Mouse (Mus musculus) thymus, postnatal 4 days (tissue): ENCODE data around the gene Klk10.

Source experiments
- DNase-seq: peaks from one replicate; pipeline ENCODE4 v3.0.0; 2021

Klk10 gene

GRCm38 (mm10) chr7:43780746-43781145 lies at the start of gene Klk10:
Klk10 (plus strand) TSS chr7:43781035.
- no peak for DNase-seq

GRCm38 (mm10) chr7:43747788-43748187 lies 33.0 kb upstream of the Klk10 start:
- DNase-seq: no peak

GRCm38 (mm10) chr7:43752806-43753205 lies 28.0 kb upstream of the Klk10 start:
- DNase-seq: no peak

- DNase-seq: no peak
Observed at GRCm38 (mm10) chr7:43766484-43766883, 14.4 kb upstream of the Klk10 start.

- DNase-seq: no peak
Observed at GRCm38 (mm10) chr7:43768597-43768996, 12.2 kb upstream of the Klk10 start, which contains the start of gene Klk12. Klk12 (plus strand) TSS chr7:43768897.

GRCm38 (mm10) chr7:43769636-43770035 lies 11.2 kb upstream of the Klk10 start:
- no peak for DNase-seq

GRCm38 (mm10) chr7:43770701-43771100 lies 10.1 kb upstream of the Klk10 start:
- no peak for DNase-seq

GRCm38 (mm10) chr7:43771916-43772315 lies 8.9 kb upstream of the Klk10 start:
- DNase-seq: no peak

- DNase-seq: no peak
Observed at GRCm38 (mm10) chr7:43772901-43773300, 7.9 kb upstream of the Klk10 start.

GRCm38 (mm10) chr7:43774364-43774763 lies 6.5 kb upstream of the Klk10 start, which contains the start of gene Klk11:
Klk11 (plus strand) TSS chr7:43774604.
- no peak for DNase-seq

GRCm38 (mm10) chr7:43774802-43775201 lies 6.0 kb upstream of the Klk10 start:
- no peak for DNase-seq

- no peak for DNase-seq
Observed at GRCm38 (mm10) chr7:43775311-43776057, 5.4 kb upstream of the Klk10 start.

- DNase-seq: no peak
Observed at GRCm38 (mm10) chr7:43776506-43776905, 4.3 kb upstream of the Klk10 start.

GRCm38 (mm10) chr7:43777423-43777822 lies 3.4 kb upstream of the Klk10 start:
- DNase-seq: no peak

GRCm38 (mm10) chr7:43778176-43778970 lies 2.5 kb upstream of the Klk10 start:
- no peak for DNase-seq

GRCm38 (mm10) chr7:43780241-43780640 lies 594 bp upstream of the Klk10 start:
- DNase-seq: no peak

GRCm38 (mm10) chr7:43781541-43781940 lies 706 bp downstream of the Klk10 start:
- DNase-seq: no peak

- peak; percentile 87 for DNase-seq
Observed at GRCm38 (mm10) chr7:43782275-43783265, 1.7 kb downstream of the Klk10 start.

GRCm38 (mm10) chr7:43785286-43785685 lies 4.5 kb downstream of the Klk10 start:
- DNase-seq: no peak

- no peak for DNase-seq
Observed at GRCm38 (mm10) chr7:43788096-43788495, 7.3 kb downstream of the Klk10 start.

- DNase-seq: no peak
Observed at GRCm38 (mm10) chr7:43789295-43789694, 8.5 kb downstream of the Klk10 start.

- no peak for DNase-seq
Observed at GRCm38 (mm10) chr7:43791591-43791990, 10.8 kb downstream of the Klk10 start, which contains the start of gene Klk9. Klk9 (plus strand) TSS chr7:43791891.

GRCm38 (mm10) chr7:43796355-43796754 lies 15.5 kb downstream of the Klk10 start:
- no peak for DNase-seq
